Mouse (Mus musculus) hindlimb bud, embryonic 11.5 days (tissue): ENCODE measurements around the gene Steap3.
A peak's percentile ranks its signal among the peaks of the same experiment; 100 is the strongest.

Source experiments
- DNase-seq: peaks from one replicate; pipeline ENCODE4 v3.0.0-alpha.2; 2012; ENCODE audit warnings: low read depth, low spot score; ENCODE audit errors: extremely low spot score

Gene Steap3

DNA sequence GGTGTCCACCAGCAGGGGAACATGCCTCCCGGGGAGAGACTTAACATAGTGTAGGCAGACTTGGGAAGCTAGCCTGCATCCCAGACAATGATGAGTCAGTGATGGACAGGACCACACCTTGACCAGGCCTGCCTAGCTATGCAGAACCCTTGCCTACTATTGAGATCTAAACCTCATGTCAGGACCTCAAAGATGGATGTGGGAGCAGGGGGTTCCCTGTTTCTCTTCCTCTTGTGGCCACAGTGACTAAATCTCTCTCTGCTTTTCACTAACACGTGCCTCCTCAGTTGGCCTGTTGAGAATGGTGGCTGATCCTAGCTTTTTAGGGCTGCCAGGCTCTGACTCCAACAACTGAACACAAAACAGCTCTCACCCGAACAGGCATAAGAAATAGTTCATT lies 70.0 kb downstream of the Steap3 start:
- DNase-seq: no peak

DNA sequence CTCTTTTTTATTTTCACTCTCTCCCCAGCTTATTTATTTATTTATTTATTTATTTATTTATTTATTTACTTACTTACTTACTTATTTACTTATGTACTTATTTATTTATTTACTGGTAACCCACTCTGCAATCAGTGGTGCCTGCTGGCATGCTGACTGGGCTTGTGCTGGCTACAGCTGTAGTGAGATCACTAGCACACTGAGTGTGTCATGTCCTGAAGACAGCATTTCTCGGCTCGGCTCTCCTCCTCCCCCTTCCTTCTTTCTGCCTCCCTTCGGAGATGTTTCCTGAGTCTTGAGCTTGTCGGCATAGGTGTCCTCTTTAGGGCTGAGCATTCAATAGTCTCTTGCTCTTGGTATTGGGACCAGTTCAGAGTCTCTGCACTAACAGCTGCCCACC lies 73.6 kb downstream of the Steap3 start:
- DNase-seq: no peak

DNA sequence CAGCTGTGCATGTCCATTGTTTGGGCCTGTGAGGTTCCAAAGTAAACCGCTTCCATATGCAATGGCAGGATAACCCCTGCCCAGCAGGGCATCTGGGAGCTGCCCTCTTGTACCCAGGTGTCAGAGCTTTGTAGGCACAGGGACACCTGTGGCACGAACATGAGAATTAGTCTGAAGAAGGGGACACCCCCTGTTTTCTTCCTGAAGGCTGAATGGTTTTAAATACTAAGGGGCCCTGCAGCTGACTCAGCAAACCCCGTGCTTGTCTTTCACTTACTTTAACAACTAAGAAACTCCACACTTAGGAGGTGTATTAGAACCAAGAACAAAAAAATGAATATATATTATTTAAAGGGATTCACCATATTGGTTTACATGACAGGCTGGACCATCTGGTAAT lies 74.4 kb downstream of the Steap3 start:
- no peak for DNase-seq

DNA sequence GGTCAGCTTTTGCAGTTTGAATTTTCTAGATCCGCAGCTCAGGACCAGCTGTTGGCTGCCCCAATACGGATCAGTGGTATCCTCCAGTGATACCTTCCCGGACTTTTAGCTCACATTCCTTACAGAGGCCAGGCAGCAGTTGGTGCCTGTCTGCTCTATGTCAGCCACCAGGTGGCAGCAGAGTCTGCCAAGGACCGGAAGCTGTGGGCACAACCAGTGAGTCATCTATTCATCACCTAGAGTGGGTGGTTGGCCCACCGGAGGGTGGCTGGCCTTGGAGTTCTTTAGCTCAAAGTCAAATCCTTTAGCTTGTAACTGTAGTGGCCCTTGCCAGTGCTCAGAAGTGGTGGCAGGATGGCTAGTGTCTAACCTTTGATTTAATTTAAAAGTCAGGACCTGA lies 75.3 kb downstream of the Steap3 start:
- DNase-seq: peak; percentile 30

DNA sequence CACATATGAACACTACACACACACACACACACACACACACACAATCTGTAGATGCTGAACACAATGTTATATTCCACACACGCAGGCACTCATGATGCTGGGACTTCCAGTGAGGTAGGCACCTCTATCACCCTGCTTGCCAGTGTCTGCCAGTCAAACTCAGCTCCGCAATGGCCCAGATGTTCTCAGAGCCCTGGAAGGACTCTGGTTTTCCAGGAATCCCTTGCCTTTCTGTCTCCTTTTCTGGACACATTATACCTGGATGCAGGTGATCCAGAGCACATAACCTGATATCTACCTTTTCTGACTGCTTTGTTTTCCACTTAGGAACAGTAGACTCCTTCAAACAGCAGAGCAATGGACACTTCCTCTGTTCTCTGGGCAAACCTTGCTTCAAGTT lies 75.8 kb downstream of the Steap3 start:
- no peak for DNase-seq

DNA sequence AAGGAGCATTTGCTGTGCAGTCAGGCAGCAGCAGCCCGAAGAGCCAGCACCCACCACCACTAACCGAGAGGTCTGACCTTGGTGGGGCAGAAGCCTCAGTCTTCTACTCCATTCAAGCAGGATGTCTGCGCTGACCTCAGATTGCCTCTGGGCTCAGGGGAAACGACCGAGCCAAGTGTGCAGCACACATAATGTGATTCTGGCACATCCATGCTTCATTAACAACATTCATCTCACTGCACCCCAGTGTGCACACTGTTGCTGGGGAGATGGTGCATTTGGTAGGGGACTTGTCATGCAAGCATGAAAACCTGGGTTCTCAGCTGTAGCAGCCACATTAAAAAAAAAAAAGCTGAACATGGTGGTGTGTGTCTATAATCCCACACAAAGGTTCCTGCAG lies 76.6 kb downstream of the Steap3 start:
- DNase-seq: no peak

DNA sequence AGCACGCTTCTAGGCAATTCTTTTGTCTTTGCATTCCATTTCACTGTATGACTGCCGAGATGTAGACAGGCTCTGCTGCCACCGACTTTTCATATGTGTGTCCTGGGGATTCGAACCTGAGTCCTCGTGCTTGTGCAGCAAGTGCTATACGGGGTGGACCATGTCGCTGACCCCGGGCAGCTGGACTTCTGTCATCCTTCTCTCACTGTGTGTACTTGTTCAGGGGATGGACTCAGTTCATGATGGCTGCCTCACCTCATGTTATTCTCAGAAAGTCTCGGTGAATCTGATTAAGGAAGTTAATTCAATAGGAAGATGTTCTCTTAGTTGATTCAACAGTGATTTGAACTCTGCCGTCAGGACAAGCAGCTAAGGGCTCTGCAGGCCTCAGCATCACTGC lies 78.9 kb downstream of the Steap3 start:
- no peak for DNase-seq

DNA sequence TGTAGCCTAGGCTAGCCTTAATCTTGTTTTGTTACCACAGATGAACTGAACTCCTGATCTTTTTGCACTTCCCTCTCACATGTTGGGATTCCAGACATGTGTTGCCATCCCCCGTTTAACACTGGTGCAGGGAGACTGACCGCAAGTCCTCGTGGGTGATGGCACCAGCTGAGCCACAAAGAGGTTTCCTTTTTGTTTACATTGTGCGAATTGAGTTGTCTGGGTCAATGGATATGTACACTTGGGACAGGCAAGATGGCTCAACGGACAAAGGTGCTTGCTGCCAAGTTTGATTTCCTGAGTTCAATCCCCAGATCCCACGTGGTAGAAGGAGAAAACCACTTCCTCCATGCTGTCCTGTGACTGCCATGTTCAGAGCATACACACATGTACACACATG lies 80.2 kb downstream of the Steap3 start:
- no peak for DNase-seq

DNA sequence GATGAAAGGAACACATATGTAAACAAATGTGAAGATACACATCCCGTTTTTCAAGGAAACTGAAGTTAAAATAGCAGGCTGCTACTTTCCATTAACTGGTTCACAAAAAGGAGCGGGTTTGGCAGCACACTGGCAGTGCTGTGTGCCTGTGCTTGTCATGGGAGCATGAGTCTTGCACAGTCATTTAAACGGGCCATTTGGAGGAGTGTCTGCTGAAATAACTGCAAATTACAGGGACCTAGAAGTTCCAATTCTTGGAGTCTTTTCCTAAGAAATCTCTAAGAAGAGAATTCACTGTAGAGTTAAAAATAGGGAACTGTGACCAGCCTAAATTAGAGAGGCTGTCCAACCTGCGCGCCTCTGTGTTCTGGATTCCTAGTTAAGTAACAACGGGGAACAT lies 81.6 kb downstream of the Steap3 start:
- no peak for DNase-seq

DNA sequence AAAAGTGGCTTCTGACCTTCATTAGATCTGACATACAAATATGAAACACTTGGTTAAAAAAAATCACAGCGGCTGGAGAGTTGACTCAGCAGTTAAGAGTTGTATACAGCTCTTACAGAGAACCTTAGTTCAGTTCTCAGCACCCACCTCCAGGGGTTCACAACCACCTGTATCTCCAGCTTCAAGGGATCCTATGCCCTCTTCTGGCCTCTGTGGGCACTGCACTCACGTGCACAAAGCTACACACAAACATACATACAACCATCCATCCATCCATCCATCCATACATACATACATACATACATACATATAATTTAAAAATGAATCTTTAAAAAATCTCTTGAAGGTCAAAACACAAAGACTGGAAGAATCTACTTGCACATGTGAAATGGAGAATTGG lies 82.2 kb downstream of the Steap3 start:
- no peak for DNase-seq

DNA sequence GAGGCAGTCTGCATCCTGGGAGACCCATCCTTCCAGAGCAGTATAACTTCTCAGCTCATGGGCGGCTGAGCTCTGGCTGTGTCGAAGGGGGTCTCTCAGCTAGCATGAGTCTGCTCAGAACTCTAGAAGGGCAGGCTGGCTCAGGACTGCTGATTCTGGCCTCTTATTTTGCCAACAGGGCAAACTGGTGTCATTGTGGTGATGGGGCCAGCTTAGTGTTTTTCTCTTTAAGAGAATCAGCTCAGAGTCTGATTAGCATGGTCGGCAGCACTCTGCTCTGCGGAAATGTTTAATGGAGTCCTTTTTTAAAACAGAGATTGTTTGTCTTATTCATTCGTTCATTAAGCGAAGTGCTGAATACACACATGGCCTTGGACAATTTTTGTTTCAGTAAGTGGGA lies 83.3 kb downstream of the Steap3 start:
- no peak for DNase-seq

DNA sequence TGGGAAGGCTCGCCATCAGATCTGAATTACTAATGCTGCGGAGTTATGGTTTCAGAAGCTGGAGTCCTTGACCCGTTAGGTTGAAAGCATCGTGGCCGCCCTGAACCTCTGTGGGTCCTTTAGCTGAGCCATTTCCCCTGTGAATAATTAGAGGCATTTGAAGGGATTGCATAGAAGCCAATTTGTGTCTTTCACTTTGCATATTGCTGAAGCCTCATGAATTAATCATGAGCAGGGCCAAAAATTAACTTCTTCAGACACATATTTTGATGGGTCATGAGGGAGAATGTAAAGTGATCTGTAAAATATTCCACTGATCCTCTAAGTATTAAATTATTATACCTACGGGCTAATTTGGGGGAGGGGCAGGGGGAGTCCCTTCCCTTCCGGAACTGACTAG lies 85.4 kb downstream of the Steap3 start:
- DNase-seq: no peak

DNA sequence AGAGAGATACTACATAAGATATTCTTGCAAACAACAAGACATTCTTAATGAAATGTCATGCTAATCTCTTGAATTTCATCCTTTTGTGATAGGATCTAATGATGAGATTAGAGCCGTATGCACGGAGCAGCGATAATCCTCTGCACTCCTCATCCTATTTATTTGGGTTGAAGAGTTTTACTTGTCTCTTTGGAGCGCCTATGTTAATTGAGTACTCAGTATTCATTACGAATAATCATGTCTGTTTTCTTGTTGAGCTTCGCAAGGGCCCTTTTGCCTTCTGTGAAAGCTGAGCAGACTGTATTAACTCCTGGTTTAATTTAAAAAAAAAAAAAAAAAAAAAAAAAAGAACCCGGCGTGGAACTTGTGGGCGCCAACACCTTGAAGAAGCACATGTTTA lies 85.8 kb downstream of the Steap3 start:
- DNase-seq: no peak

DNA sequence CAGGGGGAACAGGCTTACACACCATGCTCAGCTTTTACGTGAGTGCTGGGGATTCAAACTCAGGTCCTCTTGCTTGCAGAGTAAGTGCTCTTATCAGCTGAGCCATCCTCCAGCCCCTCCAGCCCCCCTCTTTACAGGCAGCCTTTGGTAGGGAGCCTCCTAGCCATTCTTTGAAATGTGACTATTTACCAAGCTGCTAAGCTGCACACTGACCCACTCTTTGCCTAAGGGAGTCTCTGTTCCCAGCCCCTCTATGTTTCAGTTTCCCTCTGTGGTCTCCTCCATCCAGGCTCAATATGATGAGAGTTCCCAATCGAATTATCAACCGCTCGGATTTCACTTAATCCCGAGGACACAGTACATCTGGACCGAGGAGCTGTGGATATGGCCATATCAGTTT lies 86.3 kb downstream of the Steap3 start:
- DNase-seq: no peak

DNA sequence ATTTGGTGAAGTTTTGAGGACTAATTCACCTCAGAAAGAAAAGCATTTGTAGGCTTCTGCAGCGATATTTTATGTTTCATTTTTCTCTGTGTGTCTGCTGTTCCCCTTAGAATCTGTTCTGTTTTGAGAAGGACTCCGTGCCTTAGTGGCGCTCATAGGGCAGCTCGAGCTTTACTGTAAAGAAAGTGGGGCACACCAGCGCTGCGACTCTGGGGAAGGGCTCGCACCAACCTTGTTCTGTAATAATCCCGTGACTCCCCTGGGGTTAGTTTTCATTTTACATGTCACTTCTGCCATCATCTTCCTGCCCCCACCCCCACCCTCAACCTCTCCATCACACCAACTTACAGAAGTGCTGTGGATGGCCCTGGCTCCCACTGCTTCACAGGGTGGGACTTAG lies 95.4 kb downstream of the Steap3 start:
- no peak for DNase-seq

DNA sequence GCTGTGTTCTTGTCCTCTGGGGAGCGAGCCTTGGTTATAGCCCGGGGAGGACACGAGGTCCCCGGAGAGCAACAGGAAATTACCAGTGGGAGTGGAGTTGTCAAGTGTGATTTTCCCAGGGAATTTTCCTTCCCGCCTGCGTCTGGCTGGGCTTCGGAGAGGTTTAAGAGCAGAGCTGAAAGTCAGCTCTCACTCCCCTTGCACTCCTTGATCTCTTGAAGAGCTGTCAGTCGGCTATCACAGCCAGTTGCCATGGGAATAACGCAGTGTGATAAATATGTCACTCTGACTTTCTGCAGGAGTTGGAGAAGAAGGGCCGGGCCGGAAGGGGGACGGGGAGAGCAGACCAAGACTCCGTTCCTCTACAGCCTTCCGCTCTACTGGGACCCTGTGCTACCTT lies 96.2 kb downstream of the Steap3 start:
- DNase-seq: no peak

DNA sequence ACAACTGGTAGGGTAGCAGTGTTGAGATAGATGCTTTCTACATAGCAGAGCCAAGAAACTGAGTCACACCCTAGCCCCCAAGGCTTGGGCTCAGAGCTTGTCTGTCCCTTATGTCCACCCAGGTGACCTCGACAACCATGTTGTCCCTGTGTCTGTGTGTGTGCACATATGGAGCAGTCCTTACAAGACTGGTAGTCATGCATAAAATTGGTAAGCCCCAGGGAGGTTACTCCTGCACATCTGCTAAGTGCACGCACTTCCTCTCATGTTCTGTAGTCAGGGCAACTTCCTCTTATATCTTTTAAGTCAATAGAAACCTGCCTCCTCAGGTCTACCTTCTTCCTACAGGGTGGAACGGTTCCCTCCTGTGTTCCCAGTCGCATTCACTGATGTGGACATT lies 97.5 kb downstream of the Steap3 start:
- no peak for DNase-seq

DNA sequence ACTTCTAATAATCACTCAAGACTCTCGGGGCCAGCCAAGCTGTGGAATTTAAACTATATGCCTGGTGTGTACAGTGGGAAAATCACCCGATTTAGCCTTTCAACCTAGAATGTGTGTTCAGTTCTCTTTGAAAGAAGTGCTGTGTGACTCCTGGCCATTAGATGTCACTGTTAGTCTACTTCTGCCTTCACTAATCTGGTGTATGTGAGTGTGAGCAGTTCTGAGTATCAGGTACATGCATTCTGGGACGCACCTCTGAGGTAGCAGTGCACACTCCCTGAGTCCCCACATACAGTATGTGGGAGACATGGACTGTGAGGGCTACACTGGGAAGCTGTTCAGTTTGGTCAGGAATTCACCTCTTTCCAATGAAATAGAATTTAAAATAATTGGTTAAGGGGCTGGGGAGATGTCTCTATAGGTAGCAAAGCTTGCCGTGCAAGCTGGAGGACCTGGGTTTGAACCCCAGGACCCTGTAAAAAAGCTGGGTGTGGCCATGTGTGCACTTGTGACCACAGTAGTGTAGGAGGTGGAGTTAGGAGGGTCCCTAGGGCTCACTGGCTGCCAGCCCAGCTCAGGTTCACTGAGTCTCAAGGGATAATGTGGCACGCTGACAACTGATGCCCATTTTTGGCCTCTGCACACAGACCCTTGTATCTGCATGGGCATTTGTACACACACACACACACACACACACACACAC lies 100.5 kb downstream of the Steap3 start:
- DNase-seq: no peak

DNA sequence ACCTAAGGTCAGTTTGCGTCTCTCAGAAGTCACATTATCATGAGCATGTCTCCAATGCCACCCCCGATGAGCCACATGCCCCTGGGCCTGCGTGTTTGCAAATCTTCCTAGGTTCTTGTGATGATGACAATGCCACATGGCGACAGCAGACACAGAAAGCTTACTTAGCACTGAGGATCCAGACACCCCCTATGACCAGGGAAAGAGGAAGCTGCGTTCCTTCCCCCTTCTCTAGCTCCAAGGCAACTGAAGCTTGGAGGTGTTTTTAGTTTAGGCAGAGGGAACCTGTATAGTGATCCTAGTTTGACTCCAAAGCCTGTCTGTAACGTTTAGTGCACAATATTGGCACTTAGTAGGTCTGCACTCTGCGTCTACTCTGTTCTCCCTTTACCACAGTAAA lies 102.2 kb downstream of the Steap3 start:
- no peak for DNase-seq

DNA sequence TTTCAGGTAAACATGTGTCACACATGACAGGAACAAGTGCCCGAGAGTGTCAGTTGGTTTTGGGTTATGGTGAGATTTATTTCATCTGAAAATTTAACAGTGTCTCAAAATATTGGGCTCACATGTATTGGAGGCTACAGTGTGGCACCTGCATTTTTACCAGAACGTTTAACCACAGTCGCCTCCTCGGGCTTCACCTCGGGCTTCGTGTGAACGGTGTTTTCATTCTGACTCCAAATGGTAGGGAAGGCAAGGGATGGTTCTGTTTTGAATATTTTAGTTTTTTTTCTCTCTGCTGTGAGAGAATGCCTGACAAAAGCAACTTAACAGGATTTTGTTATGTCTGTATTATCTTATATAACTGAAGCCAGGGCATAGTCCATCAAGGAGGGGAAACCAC lies 103.8 kb downstream of the Steap3 start:
- no peak for DNase-seq

DNA sequence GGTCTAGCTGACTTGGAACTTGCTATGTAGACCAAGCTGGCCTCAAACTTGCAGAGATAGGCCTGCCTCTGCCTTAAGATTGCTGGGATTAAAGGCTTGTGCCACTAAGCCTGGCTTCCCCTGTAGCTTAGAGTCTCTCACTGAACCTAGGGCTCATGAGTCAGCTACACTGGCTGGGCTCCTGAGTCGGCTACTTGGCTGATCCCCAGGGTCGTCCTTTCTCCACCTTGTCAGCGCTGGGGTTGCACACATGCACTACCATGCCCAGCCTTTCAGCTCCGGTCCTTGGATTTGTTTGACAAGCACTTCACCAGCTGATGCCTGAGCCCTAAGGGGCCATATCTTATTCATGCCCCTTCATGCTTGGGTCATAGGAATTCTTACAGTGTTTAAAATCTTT lies 104.5 kb downstream of the Steap3 start:
- DNase-seq: no peak

DNA sequence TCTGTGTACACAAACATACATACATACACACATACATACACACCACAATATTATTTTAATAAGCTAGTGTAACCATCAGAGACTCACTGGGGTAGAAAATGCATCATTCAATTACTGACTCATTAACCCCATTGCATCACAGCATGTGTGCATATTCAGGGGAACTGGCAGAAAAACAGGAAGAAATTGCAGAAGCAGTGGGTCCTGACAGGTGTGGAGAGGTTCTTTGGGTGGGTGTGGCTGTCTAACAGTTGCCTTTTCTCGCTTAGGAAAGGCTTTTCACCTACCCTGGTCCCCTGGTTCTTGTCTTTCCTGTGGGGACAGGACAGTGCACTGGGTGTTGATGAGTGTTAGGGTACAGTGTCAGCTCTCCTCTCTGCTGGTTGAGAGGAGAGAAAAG lies 109.9 kb downstream of the Steap3 start:
- no peak for DNase-seq

DNA sequence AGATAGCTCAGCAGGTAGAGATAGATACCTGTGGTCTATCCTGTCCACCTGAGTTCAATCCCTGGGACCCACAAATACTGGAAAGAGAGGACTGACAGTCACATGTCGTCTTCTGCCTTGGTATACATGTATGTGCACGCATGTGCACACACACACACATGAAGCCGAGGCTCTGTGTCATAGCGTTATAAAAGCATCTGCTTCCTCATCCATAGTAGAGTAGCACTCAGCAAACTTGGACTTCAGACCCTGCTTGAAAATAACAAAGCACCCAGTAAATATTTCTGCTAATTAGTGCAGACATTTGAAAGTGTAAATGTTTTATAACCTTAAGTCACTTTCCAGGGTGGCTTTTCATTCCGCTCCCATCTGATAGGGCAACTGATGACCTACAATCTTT lies 111.0 kb downstream of the Steap3 start:
- DNase-seq: no peak
